Mouse (Mus musculus) kidney, postnatal 0 days (tissue): ENCODE results near the gene Gm10337. TPM values are rescaled to one million over a fixed set of nuclear protein-coding genes. Genes with fewer than 3 reads are reported as not detected.

Experiments
- ATAC-seq: fragments of 200-750 bp; cut with Nextera tagmentation; replicated peaks from 2 replicates; pipeline ENCODE4 v1.8.0; 2017; ENCODE audit warnings: low read depth, moderate number of reproducible peaks, moderate TSS enrichment, moderate library complexity; ENCODE audit not compliant: low FRiP score
- DNase-seq: peaks from one replicate; pipeline ENCODE4 v3.0.0-alpha.2; 2016; ENCODE audit warnings: low spot score
- H3K27ac ChIP-seq: fragments of 300-500 bp; sonication (generic); 2 replicates; pipeline ENCODE4 v1.5.1; 2014; ENCODE audit warnings: mild to moderate bottlenecking
- H3K27me3 ChIP-seq: fragments of 300-500 bp; sonication (generic); 2 replicates; pipeline ENCODE4 v1.6.1; 2014; ENCODE audit warnings: low read length, mixed read lengths; ENCODE audit not compliant: insufficient read depth
- H3K36me3 ChIP-seq: fragments of 300-500 bp; sonication (generic); 2 replicates; pipeline ENCODE4 v1.6.1; 2014; ENCODE audit warnings: low read length, mixed read lengths; ENCODE audit not compliant: insufficient read depth
- H3K4me1 ChIP-seq: fragments of 300-500 bp; sonication (generic); replicated peaks from 2 replicates; pipeline ENCODE4 v1.6.1; 2014; ENCODE audit warnings: antibody characterized with exemption, low read length, mixed read lengths; ENCODE audit not compliant: insufficient read depth
- H3K4me2 ChIP-seq: fragments of 300-500 bp; sonication (generic); 2 replicates; pipeline ENCODE4 v1.6.1; 2014; ENCODE audit warnings: mild to moderate bottlenecking, low read length, moderate library complexity, mixed read lengths
- H3K4me3 ChIP-seq: fragments of 300-500 bp; sonication (generic); replicated peaks from 2 replicates; pipeline ENCODE4 v1.5.1; 2014; ENCODE audit warnings: low read depth, low read length
- H3K9ac ChIP-seq: fragments of 300-500 bp; sonication (generic); 2 replicates; pipeline ENCODE4 v1.6.1; 2014; ENCODE audit warnings: low read depth, low read length
- H3K9me3 ChIP-seq: fragments of 300-500 bp; sonication (generic); replicated peaks from 2 replicates; pipeline ENCODE4 v1.6.1; 2016; ENCODE audit warnings: low read length, inconsistent platforms, mixed read lengths
- CTCF ChIP-seq: IDR thresholded peaks from 2 replicates; pipeline ENCODE4 v1.5.1; 2016; ENCODE audit warnings: antibody characterized with exemption, low read depth, mild to moderate bottlenecking, moderate library complexity
- WGBS: fragments of 180-500 bp; shearing (Covaris S2); extraction: QIAGEN DNeasy Blood & Tissue Kit; methylation state at CpG from one replicate; pipeline ENCODE4 v1.1.7; 2014; 5-methylcytosine and 5-hydroxymethylcytosine counted together
- polyA plus RNA-seq: library from polyadenylated mRNA; unstranded; fragments of >200 nt; fragmentation: Nextera tagmentation; extraction: Ambion mirVana; gene quantifications from 2 replicates; pipeline ENCODE4 v1.2.1, GENCODE M21; 2015

Gene Gm10337
- polyA plus RNA-seq, 1 experiment from 2014 or later: 1.8 TPM

DNA sequence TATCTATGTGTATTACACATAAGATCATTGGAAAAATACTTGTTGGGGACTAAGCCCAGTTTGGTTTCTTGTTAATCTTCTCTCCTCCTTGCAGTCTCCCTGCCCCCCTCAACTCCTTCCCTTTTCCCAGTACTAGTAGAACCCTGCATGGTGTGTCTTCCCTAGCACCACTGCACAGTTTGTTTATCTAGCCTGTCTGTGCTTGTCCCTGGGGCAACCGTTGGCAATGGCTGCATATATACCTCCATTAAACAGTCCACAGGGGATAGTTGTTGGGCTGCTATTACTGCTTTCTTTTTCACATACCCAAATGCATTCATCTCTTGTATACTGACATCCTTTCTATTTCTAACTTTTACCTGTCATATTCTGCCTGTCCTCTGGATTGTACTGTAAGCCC, 15.9 kb upstream of the Gm10337 start:
- Histone ChIP-seq H3K4me3 (no peak overlapping the region), H3K4me1 (no peaks in the 10 kb centered on the region), H3K27me3 (no peaks in the 10 kb centered on the region), H3K36me3 (peaks cover 73% of the 10 kb centered on the region), H3K9me3 (no peaks in the 10 kb centered on the region), H3K9ac (no peak overlapping the region), H3K27ac (no peak overlapping the region), H3K4me2 (no peak overlapping the region)
- WGBS: 70% methylated on average over 1 of the region's 1 CpGs
- no peak for DNase-seq
- no peak for ATAC-seq
- TF ChIP-seq CTCF: no peak

DNA sequence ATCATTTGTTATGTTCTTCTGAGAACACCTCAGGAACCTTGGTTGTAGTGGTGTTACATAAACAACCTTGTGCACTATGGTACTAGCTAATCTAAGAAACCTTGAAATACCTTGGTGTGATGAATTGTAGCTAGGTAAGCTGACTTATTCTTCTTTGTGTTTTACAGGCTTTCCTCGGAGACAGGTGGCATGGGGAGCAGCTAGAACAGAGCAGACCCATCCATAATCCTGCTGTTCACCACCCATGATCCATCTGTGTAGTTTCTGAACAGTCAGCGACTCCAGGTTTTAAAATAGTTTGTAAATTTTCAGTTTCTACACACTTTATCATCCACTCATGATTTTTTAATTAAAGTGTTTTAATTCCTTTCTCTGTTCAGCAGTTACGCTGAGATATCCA, 5.2 kb upstream of the Gm10337 start:
- no peaks in the 10 kb centered on the region for H3K4me1 ChIP-seq
- 91% methylated on average over 3 of the region's 3 CpGs for WGBS
- H3K4me2 ChIP-seq: no peak overlapping the region
- no peak for ATAC-seq
- no peak overlapping the region for H3K4me3 ChIP-seq
- no peak for TF ChIP-seq CTCF
- H3K9me3 ChIP-seq: no peaks in the 10 kb centered on the region
- DNase-seq: no peak
- no peak overlapping the region for H3K27ac ChIP-seq
- peaks cover 59% of the 10 kb centered on the region for H3K36me3 ChIP-seq
- H3K9ac ChIP-seq: no peak overlapping the region
- no peaks in the 10 kb centered on the region for H3K27me3 ChIP-seq

DNA sequence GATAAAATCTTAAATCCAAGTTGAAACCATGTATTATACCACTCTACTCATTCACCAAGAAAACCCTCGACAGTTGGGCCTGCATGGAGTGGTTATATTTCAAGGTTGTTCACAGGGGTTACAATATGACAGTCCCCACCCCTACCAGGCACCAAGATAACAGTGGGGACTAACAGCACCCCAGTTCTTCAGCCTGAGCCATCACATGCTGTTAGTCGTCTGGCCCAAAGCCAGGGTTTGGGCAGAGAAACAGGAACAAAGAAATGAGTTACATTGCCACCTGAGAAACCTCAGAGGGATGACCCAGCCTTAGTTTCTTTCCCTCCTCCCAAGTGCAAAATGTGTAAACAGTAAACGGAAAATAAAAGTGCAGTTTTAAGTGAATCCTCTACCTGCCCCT, 4.2 kb upstream of the Gm10337 start:
- no peak for TF ChIP-seq CTCF
- no peaks in the 10 kb centered on the region for H3K27me3 ChIP-seq
- WGBS: 60% methylated on average over 3 of the region's 3 CpGs

DNA sequence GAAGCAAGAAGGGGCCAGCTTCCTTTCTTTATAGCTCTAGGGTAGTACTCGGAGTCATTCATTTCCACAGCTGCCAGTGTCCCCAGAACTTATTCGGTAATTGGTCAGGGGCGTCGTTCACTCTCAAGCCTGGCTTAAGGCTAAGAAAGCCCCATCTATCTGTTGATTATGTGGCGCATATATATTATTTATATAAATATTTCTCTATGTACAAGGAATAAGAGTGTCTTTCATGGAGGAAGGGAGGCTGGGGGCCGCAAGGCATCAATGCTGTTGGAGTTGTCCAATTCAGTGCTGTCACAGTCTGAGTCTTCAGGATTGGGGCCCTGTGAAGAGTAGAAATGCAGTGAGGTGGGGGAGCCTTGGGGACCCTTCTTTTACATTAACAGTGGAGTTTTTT, 3.7 kb upstream of the Gm10337 start:
- ATAC-seq: no peak

More for the DNA sequence above, 4.2 kb upstream of the Gm10337 start:
- ATAC-seq (no peak), DNase-seq (no peak)
- no peaks in the 10 kb centered on the region for H3K9me3 ChIP-seq
- H3K4me1 ChIP-seq: no peaks in the 10 kb centered on the region
- H3K27ac ChIP-seq: no peak overlapping the region
- H3K9ac ChIP-seq: no peak overlapping the region
- H3K4me2 ChIP-seq: no peak overlapping the region
- peaks cover 60% of the 10 kb centered on the region for H3K36me3 ChIP-seq
- H3K4me3 ChIP-seq: no peak overlapping the region

DNA sequence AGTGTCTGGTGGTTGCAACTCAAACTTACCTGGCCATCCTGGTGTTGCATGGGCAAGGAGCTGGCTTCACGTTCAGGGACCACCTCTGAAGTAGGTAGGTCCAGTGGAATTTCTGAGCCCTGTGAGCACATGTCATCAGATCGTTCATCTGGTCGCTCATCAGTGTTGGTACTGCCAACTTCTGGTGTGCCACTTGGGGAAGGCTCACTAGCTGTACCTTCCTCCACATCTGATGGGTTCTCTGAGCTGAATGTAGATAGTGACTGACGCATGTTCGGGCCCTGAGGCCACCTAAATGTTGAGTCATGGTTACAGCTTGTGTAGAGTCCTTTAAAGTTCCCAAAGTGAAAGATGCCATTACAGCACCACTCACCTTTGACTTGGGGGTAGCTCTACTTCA, 3.0 kb upstream of the Gm10337 start:
- 87% methylated on average over 5 of the region's 5 CpGs for WGBS
- Histone ChIP-seq H3K4me2 (no peak overlapping the region), H3K4me1 (no peaks in the 10 kb centered on the region), H3K27me3 (no peaks in the 10 kb centered on the region), H3K9me3 (no peaks in the 10 kb centered on the region), H3K27ac (no peak overlapping the region), H3K36me3 (peaks cover 59% of the 10 kb centered on the region), H3K9ac (no peak overlapping the region), H3K4me3 (no peak overlapping the region)
- no peak for TF ChIP-seq CTCF
- no peak for ATAC-seq
- DNase-seq: no peak

More for the DNA sequence above, 3.7 kb upstream of the Gm10337 start:
- Histone ChIP-seq H3K4me2 (no peak overlapping the region), H3K4me3 (no peak overlapping the region), H3K27me3 (no peaks in the 10 kb centered on the region), H3K9ac (no peak overlapping the region), H3K4me1 (no peaks in the 10 kb centered on the region), H3K36me3 (peaks cover 59% of the 10 kb centered on the region), H3K9me3 (no peaks in the 10 kb centered on the region), H3K27ac (no peak overlapping the region)
- no peak for DNase-seq
- WGBS: 88% methylated on average over 6 of the region's 6 CpGs
- TF ChIP-seq CTCF: no peak

DNA sequence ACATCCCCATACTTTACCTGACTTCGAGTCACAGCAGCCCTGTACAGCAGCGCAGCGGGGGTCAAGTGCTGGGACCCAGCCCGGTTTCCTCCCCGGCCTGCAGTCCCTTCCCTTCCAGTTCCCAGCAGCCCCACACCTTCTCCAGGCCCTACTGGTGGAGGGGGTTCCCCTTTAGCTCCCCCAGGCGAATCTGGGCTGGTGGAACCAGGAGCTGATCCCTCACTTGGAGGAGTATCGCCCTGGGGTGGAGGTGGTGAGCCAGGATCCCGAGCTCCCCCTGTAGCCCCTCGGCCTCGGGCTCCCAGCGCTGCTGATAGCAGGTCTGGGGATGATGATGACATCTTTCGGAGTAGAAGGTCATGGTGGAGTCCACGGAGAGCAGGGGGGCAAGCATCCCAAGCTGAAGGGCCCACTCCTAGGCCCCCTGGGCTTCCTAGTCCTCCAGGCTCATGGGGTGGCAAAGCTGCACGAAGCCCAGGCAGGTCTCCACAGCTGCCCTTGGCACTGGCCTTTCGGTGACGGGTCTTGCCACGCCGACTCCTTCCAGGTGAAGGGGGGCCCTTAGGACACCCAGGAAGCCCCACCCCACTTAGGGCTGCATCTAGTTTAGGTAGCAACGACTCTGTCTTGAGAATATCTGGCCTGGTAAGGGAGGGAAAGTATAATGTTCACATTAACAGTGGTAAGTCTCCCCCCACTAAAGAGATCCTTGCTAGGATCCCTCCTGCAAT, 2.3 kb upstream of the Gm10337 start:
- ATAC-seq (0 out of 2 replicates have a peak, but pooled peaks have one; percentile 15), DNase-seq (no peak)
- H3K9ac ChIP-seq: no peak overlapping the region
- no peak overlapping the region for H3K4me2 ChIP-seq
- peaks cover 56% of the 10 kb centered on the region for H3K36me3 ChIP-seq
- no peak overlapping the region for H3K4me3 ChIP-seq
- H3K4me1 ChIP-seq: no peaks in the 10 kb centered on the region
- no peaks in the 10 kb centered on the region for H3K27me3 ChIP-seq
- no peak overlapping the region for H3K27ac ChIP-seq
- no peak for TF ChIP-seq CTCF
- H3K9me3 ChIP-seq: no peaks in the 10 kb centered on the region
- WGBS: 88% methylated on average over 19 of the region's 19 CpGs
